16 mouse cellular contexts compared by ENCODE assay signal in the genomic region with DNA sequence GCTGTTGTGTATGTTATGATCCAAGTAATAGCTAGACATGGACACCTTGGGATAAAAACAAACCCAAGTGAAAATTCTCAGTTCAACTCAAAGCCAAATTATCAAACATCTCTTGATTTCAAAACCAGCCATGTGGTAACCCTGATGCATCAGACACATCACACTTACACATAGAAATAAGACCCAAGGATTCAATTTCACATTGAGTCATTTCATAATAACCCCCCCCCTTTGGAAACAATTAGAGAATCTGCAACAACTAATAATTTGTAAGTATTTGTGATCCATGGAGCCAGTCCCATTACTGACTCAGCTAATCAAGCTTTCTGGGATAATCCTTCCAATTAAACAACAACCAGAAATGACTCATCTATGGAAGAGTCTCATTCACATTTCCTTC.
"Had no signal": no experiment of that assay in that cellular context is flagged by ENCODE, and none has a peak within 500 bp of the region (broad histone marks: within the 10 kb centered on the region; RNA-seq: fewer than 3 reads in every experiment).

No protein-coding gene starts in this region.

- H3K4me1 ChIP-seq: neural tube, embryonic 13.5 days; neural tube, embryonic 15.5 days; stomach, embryonic 15.5 days had no signal

- H3K27ac ChIP-seq: neural tube, embryonic 13.5 days; neural tube, embryonic 15.5 days; stomach, embryonic 15.5 days; stomach, postnatal 0 days had no signal

- H3K9ac ChIP-seq: neural tube, embryonic 13.5 days; neural tube, embryonic 15.5 days; stomach, embryonic 15.5 days had no signal

- H3K4me2 ChIP-seq: neural tube, embryonic 13.5 days; neural tube, embryonic 15.5 days; stomach, embryonic 15.5 days had no signal

- H3K36me3 ChIP-seq: neural tube, embryonic 13.5 days; neural tube, embryonic 15.5 days; stomach, embryonic 15.5 days had no signal

- H3K9me3 ChIP-seq: neural tube, embryonic 13.5 days; neural tube, embryonic 15.5 days; stomach, embryonic 15.5 days had no signal

- H3K27me3 ChIP-seq: neural tube, embryonic 13.5 days; neural tube, embryonic 15.5 days; stomach, embryonic 15.5 days had no signal

- DNase-seq: retina, postnatal 1 day; right cerebral cortex, adult 18-20 months; right cerebral cortex, postnatal 14 days; right cerebral cortex, postnatal 25 days; right cerebral cortex, postnatal 4 days; spleen, adult 18-20 months; thymus, adult 18-20 months; thymus, adult 2 months; thymus, postnatal 14 days; thymus, postnatal 25 days; thymus, postnatal 36 days; thymus, postnatal 4 days had no signal

- H3K4me3 ChIP-seq: neural tube, embryonic 13.5 days; neural tube, embryonic 15.5 days; stomach, embryonic 15.5 days had no signal
